Mouse (Mus musculus): Measurements from ENCODE around the gene Slc47a1. TPM values are rescaled to one million over a fixed set of nuclear protein-coding genes. Genes with fewer than 3 reads are reported as not detected.

Gene Slc47a1
- total RNA-seq, 2 experiments from 2014 or later = 0.70 to 1.8 TPM

DNA sequence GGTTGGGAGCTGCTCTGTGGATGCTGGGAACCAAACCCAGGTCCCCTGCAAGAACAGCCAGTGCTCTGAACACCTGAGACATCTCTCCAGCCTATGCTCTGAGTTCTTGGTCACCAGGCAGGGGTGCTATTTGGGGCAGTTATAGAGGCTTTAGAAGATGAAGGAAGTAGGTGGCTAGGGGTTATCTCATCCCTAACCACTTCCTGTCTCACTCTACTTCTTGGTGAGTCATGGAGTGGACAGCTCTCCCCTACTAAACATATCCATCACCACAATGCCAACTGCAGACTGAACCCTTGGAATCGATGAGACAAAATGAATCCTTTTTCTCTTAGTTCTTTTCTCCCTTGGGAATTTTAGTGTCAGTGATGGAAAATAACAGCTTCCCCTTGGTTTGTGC lies 3.1 kb upstream of the Slc47a1 start:
- DNase-seq (ENCODE audit: low spot score in 2 of 2) = no peak

- DNase-seq (ENCODE audit: low spot score in 2 of 2) = no peak
Measured at GRCm38 (mm10) chr11:61378651-61379050, 506 bp upstream of the Slc47a1 start.

DNA sequence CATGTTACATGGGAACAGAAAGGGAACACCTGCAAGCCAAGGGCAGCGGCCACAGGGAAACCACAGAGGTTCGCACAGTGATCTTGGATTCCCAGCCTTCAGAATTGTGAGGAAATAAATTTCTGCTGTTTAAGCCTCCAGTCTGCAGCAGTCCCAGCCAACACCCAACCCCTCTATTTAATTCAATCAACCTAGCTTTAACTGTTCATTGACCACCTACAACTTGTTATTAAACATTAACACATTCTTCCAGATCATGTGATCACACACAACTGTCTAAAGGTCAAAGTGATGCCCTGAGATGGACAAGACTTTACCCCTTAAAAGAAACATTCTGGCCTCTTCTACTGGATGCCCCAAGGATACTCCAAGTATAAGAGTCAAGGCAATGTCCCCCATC lies 9.5 kb downstream of the Slc47a1 start:
- DNase-seq (ENCODE audit: low spot score in 2 of 2) = no peak

DNA sequence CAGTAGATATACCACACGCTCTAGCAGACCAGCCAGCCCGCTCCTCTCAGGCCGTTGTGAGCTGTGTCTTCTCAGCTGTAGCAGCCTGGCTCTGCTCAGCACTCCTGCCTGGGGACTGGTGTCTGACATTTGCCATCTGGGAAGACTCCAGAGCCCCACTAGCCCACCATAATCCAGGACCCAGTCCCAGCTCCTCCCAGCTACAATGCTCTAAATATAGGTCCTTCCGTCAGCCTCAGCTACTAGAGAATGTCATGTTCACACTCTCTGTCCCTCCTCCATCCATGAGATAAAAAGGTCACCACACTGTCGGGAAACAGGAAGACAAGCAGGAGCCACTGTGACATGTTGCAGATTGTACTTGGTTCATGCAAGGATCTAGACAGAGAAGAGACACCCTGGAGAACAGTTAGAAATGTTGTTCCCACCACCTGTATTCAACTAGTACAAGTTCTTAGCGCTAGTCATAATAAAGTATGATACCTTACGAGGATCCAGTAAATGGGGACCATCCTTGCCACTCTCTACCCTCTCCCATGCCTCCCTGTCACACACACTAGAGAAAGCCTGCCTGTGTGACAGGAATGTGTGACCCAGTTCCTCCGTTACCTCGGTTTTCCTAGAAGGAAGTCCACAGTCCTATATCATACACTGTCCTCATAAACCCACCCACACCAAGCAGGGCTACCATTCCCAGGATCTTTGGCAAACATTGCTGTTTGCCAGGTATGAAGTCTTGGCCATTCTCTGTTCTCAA lies 11.4 kb downstream of the Slc47a1 start:
- no peak for DNase-seq (ENCODE audit: low spot score in 2 of 2)

GRCm38 (mm10) chr11:61365938-61366337 lies 12.2 kb downstream of the Slc47a1 start:
- DNase-seq (ENCODE audit: low spot score in 2 of 2) = no peak

DNA sequence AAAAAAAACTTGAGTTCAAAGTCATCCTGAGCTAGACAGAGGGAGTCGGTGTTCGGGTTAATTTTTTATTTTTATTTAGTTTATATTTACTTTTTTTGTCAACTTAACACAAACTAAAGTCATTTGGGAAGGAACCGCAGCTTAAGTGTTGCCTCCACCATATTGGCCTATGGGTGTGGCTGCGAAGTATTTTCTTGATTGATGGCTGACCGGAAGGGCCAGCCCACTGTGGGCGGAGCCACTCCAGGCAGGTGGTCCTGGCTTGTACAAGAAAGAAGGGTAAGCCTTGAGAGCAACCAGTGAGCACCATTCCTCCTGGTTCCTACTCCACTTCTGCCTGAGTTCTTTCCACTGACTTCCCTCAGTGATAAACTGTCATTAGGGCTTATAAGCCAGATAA lies 14.0 kb downstream of the Slc47a1 start:
- DNase-seq (ENCODE audit: low spot score in 2 of 2) = no peak

GRCm38 (mm10) chr11:61361515-61362190 lies 16.5 kb downstream of the Slc47a1 start:
- DNase-seq (ENCODE audit: low spot score in 2 of 2) = no peak

DNA sequence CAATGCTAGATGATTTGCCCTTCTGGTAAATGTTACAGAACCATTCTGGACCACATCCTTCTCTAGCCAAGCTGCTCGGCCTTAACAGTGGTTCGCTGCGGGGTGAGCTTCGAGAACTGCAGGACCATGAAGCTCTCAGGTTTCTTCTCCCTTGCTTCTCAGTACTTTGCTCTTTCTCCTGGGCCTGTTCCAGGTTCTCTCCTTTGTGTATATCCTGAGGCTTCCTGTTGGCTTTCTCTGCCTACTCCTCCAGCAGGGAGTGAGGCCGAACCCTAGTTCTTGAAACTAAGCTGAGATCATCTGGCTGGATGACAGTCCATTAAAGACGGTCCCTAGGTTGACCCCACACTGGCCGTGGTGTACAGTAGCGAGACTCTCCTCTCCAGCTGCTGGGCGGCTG lies 21.5 kb downstream of the Slc47a1 start:
- no peak for DNase-seq (ENCODE audit: low spot score in 2 of 2)

GRCm38 (mm10) chr11:61356111-61356510 lies 22.0 kb downstream of the Slc47a1 start:
- no peak for DNase-seq (ENCODE audit: low spot score in 2 of 2)

DNA sequence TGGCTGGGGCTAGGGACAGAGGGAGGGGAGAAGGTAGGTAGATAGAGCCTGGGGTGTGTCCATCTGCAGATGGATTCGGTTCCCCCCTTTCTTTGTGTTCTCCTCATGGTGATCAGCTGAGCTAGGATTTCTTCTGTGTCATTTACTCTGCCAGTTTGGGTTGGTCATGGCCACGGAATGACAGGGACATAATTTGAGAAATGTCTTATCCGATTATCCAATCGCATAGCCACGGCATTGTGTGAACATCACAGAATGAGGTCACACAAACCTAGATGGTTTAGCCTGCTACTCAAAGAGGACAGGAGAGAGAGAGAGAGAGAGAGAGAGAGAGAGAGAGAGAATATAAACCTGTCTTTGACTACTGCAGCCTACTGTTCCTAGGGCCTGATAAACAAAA lies 22.8 kb downstream of the Slc47a1 start:
- DNase-seq (ENCODE audit: low spot score in 2 of 2) = no peak

- no peak for DNase-seq (ENCODE audit: low spot score in 2 of 2)
Measured at GRCm38 (mm10) chr11:61354346-61354745, 23.8 kb downstream of the Slc47a1 start.

- DNase-seq (ENCODE audit: low spot score in 2 of 2) = no peak
Measured at GRCm38 (mm10) chr11:61353038-61353437, 25.1 kb downstream of the Slc47a1 start.

DNA sequence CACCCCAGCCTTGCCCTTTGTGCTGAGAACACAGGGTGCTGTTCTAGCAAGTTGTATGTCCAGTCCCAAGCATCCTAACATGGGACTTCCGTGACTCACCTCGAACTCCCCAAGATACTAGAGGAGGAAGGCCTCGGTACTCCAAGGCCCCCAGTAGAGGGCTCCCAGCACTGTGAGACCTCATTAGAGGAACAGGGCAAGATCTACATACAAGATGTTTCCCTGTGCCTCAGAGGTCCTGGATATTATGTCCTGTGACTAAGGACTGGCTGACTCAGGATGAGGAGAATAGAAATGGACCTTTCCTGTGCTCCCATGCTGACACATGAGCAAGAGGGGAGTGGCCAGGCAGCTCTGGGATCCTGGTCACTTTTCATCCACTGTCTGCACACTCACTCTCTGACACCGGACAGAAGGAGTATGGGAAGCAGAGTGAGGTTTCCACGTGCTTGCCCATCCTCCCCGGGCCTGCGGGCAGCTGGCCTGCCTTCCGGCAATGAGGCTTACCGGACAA lies 25.9 kb downstream of the Slc47a1 start:
- DNase-seq (ENCODE audit: low spot score in 2 of 2) = no peak

DNA sequence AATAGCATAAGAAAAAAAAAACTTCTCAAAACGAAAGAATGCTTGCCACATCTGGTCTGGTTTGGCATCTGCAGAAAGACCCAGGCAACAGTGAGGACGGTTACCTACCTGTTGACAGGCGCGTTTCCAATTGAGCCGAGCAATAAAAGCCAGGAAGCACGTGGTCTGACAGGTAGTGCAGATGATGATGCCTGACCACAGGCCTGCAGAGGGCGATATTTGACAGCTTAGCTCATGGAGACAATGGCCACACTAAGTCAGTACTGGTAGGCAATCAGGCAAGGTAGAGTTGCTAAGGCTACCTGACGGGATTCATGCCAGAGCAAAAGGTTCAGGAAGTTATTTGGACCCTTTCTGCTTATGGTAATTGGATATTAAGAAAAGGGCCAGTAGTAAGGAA lies 28.8 kb downstream of the Slc47a1 start:
- peak; percentile 61 to 62 for DNase-seq (ENCODE audit: low spot score in 2 of 2)

DNA sequence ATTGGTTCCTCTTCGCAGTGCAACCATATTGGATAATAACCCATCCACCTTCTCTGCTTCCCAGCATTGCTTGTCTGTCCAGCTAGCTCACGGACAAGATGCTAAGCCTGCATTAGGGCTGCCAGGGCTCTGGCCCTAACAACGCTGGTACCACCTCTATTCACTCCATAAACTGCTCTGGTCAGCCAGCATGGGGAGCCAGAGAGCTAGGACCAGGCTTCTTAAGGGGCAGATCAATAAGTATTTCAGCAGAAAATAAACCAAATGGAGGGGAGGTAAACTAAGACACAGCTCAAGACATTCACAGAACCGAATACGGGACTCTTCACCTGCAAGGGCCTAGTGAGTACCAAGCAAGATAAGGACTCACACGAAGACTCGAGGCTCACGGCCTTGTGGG lies 32.0 kb downstream of the Slc47a1 start:
- no peak for DNase-seq (ENCODE audit: low spot score in 2 of 2)

DNA sequence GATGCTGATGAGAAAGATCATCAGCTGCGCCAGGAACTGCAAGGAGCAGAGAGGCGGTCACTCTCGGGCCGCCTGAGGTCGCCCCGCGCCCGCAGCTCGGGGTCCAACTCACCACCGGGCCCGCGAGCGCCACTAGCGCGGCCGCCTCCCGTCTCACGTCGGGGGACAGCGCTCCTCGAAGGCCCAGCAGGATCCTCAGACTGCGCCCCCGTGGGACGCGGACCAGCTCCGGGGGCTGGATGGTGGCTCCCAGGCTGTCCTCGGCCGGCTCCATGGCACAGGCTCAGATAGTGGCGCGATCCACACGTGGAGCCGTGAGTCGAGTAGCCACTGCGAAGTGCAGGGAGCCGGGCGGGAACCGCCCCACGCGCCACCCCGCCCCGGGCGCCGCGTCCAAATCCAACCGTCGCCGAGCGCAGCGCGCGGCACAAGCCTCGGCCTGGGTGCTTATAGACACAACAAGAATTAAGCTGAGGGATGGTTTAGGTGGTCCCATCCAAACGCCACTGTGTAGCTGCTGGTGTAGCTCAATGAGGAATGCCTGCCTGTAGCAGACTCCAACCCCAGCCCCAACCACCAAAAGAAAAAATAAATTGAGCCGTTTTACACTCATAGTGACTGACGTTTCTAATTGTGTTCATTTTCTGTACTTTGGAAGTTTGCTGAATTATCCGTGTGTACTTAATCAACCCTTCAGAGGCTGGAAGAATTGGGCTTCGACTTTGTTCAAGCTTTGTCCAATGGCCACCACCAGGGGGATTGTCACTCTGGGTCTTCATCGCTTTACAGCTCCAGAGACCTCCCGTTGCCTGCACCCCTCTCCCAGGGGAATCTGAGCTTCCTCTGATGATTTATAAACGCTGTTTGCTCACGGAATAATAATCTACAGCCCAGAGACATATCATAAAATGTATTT lies 35.4 kb downstream of the Slc47a1 start, which contains the start of gene Slc47a2:
Gene Slc47a2, minus strand, starts transcription at position 356 of the 916 bp plus-strand sequence.
- DNase-seq (ENCODE audit: low spot score in 2 of 2) = peak in 1 of 2 experiments; percentile 10

- no peak for DNase-seq (ENCODE audit: low spot score in 2 of 2)
Measured at GRCm38 (mm10) chr11:61341971-61342370, 36.2 kb downstream of the Slc47a1 start.

- DNase-seq (ENCODE audit: low spot score in 2 of 2) = no peak
Measured at GRCm38 (mm10) chr11:61341233-61341632, 36.9 kb downstream of the Slc47a1 start.

DNA sequence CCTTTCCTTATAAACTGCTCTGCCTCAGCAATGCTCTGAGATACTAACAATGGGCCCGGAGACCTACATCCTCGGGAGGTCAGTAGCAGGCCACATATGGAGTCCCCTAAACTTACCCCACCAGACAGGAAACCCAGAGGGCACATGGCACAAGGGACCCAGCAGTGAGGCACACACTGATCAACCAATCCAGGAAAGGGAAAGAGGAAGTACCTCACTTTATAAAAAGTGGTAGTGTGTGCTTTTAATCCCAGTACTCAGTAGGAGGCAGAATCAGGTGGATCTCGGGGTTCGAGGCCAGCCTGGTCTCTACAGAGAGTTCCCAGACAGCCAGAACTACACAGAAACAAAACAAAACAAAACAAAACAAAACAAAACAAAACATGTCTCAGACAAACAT lies 37.8 kb downstream of the Slc47a1 start:
- DNase-seq (ENCODE audit: low spot score in 2 of 2) = no peak

DNA sequence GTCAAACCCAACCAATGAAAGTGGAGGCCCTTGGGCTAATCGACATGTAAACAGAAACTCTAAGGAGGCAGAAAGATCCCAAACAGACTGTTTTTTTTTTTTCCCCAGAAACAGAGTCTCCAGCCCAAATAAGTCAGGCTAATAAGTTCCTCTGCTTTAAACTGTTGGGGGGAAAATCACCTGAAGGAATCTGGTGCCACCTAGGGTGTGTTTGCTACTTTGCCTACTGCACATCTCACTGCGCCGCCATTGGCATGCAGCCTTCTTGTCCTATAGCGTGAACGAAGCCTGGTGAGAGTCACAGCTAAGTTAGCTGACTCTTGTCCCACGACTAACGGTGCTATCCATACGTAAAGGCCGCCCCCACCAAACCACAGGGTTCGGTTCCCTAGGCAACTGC lies 40.6 kb downstream of the Slc47a1 start:
- DNase-seq (ENCODE audit: low spot score in 2 of 2) = no peak
